In genomic region chr5:28165358-28166255, GRCm38 (mm10) we compare ENCODE assay signal across 9 mouse cellular contexts. TPM values are rescaled to one million over a fixed set of nuclear protein-coding genes. Genes with fewer than 3 reads are reported as not detected.
DNase-seq lines count a peak whose midpoint lies in the region; ATAC-seq lines count a peak whose summit lies in the region.
"Had no signal": no experiment of that assay in that cellular context is flagged by ENCODE, and none has a peak within 500 bp of the region (broad histone marks: within the 10 kb centered on the region; RNA-seq: fewer than 3 reads in every experiment).

En2 (plus strand) TSS chr5:28165694.

- H3K27me3 ChIP-seq in neural tube, embryonic 13.5 days, result peaks cover 97% of the 10 kb centered on the region

- H3K4me1 ChIP-seq in neural tube, embryonic 13.5 days (replicated peaks), result peaks cover 22% of the 10 kb centered on the region

- no peaks in the 10 kb centered on the region for H3K36me3 ChIP-seq in neural tube, embryonic 13.5 days

- peak; percentile 55 for ATAC-seq in neural tube, embryonic 13.5 days (ENCODE audit: low read depth)

- intact Hi-C loops in heart, postnatal 25 days (cut with DNase I), result no loop called here

- H3K4me2 ChIP-seq in neural tube, embryonic 13.5 days, result peak within 1 kb of the TSS; percentile 67

- peak; percentile 56 to 58 for DNase-seq in heart, adult 18-20 months
- no peak for DNase-seq in heart, postnatal 25 days (ENCODE audit: low spot score)
- DNase-seq in cerebellum, adult 8-10 months, result peak; percentile 95
- DNase-seq in forelimb bud, embryonic 11.5 days (ENCODE audit: low read depth, low spot score), result peak; percentile 67
- peak; percentile 7 for DNase-seq in induced T-regulatory cell, adult 2 months (ENCODE audit: low read depth)
- DNase-seq in liver, result peak; percentile 50
- DNase-seq in thymus, postnatal 25 days, result no peak

- no peak within 1 kb of the TSS for H3K9ac ChIP-seq in neural tube, embryonic 13.5 days

- H3K9me3 ChIP-seq in neural tube, embryonic 13.5 days, result no peaks in the 10 kb centered on the region

- no peak within 1 kb of the TSS for H3K27ac ChIP-seq in neural tube, embryonic 13.5 days (replicated peaks)

- peak within 1 kb of the TSS; percentile 42 for H3K4me3 ChIP-seq in neural tube, embryonic 13.5 days

- WGBS in neural tube, embryonic 13.5 days, result under 1% methylated on average over 109 of the region's 113 CpGs

RNA-seq across cellular contexts. Expression of gene En2, which starts in this region (rescaled TPM):
- total RNA-seq in heart, adult 18-20 months (2021), result under 1 TPM in 1 of 2 experiments, not detected in 1; 0.08 TPM
- not detected for total RNA-seq in heart, postnatal 25 days (2021)
- not detected in 2 replicates for polyA plus RNA-seq in neural tube, embryonic 13.5 days (2015; fragmentation: Nextera tagmentation; extraction: Ambion mirVana)
- polyA plus RNA-seq: C2C12 had no signal

Comparison
In these comparisons a context has a peak if more than half of its experiments do, and no peak if none do; other contexts are left out.
1. Peak in DNase-seq in heart, adult 18-20 months; RNA of the gene not detected or under 1 TPM.
2. Peak in ATAC-seq, H3K4me3 ChIP-seq and H3K4me2 ChIP-seq in neural tube, embryonic 13.5 days; RNA of the gene not detected or under 1 TPM.
3. DNase-seq: peak in cerebellum, adult 8-10 months (single experiment), forelimb bud, embryonic 11.5 days (single experiment), induced T-regulatory cell, adult 2 months (single experiment) and liver (single experiment); none in heart, postnatal 25 days (single experiment) and thymus, postnatal 25 days (single experiment).